Mouse (Mus musculus): ENCODE data around the gene Inka2. TPM values are rescaled to one million over a fixed set of nuclear protein-coding genes. Genes with fewer than 3 reads are reported as not detected.

Inka2 gene
- total and polyA plus RNA-seq, 3 experiments, result 0.39 to 0.61 TPM; not detected in 1

DNA sequence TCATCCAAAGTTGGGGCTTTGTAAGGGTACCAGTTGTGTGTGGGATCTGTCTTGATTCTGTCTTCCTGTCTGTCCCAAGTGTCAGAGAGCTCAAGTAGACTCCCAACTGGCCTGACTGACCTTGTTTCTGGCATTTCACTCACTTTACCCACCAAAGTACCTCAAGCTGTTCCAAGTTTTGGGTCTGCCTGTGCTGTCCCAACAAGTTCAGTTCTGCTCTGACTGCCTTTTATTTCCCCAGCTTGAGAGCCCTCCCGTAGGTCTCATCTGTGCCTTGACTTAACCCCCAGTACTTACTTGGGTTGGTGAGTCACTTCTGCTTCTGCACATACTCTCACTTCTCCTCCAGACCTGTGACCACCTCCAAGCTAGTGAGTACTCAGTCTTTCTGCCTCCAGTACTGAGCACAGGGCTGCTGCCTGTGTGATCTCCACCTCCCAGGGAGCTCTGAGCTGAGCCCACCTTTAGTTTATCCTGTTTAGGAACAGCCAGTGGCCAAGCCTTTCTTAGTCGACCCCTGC, 17.3 kb downstream of the Inka2 start:
- no peak overlapping the region for H3K4me3 ChIP-seq (ENCODE audit: control insufficient read depth in 1 of 2, insufficient read depth in 1 of 2, low read depth in 2 of 2, low read length in 2 of 2)
- no peak overlapping the region for H3K27ac ChIP-seq (ENCODE audit: control insufficient read depth, low read depth, low read length)
- H3K27me3 ChIP-seq (ENCODE audit: control insufficient read depth in 1 of 2, insufficient read depth in 2 of 2, low read length in 2 of 2), result no peaks in the 10 kb centered on the region
- no peaks in the 10 kb centered on the region for H3K4me1 ChIP-seq (ENCODE audit: control insufficient read depth in 1 of 2, insufficient read depth in 2 of 2, low read length in 2 of 2)
- no peak overlapping the region for H3K9ac ChIP-seq (ENCODE audit: control insufficient read depth, low read depth, low read length, poor library complexity, severe bottlenecking)
- H3K9me3 ChIP-seq (replicated peaks; ENCODE audit: insufficient read depth, low read length), result no peaks in the 10 kb centered on the region
- no peaks in the 10 kb centered on the region for H3K36me3 ChIP-seq (ENCODE audit: control insufficient read depth in 1 of 2, insufficient read depth in 2 of 2, low read length in 2 of 2)
- peak; percentile 42 for DNase-seq (ENCODE audit: low read depth, low spot score)
- no peak for TF ChIP-seq MAFK (IDR thresholded peaks at IDR 0.05; ENCODE audit: borderline replicate concordance, low read depth, low read length)
- TF ChIP-seq RAD21 (IDR thresholded peaks at IDR 0.05; ENCODE audit: low read depth, low read length), result no peak
- no peak for TF ChIP-seq TBP (IDR thresholded peaks at IDR 0.05; ENCODE audit: low read depth, low read length)
- no peak for TF ChIP-seq TCF12 (IDR thresholded peaks at IDR 0.05; ENCODE audit: low read depth, low read length)
- TF ChIP-seq POLR2AphosphoS2 (IDR thresholded peaks at IDR 0.05; ENCODE audit: low read length), result no peak
- TF ChIP-seq MAZ (IDR thresholded peaks at IDR 0.05; ENCODE audit: low read depth, low read length), result no peak
- TF ChIP-seq USF2 (IDR thresholded peaks at IDR 0.05; ENCODE audit: borderline replicate concordance in 1 of 2, insufficient read depth in 1 of 2, low read depth in 1 of 2, low read length in 2 of 2), result no peak
- TF ChIP-seq SIN3A (IDR thresholded peaks at IDR 0.05; ENCODE audit: low read length), result no peak
- no peak for TF ChIP-seq USF1 (IDR thresholded peaks at IDR 0.05; ENCODE audit: low read depth, low read length)
- TF ChIP-seq GABPA (IDR thresholded peaks at IDR 0.05; ENCODE audit: low read depth, low read length), result no peak
- TF ChIP-seq POLR2A (IDR thresholded peaks at IDR 0.05; ENCODE audit: control insufficient read depth in 1 of 2, insufficient read depth in 1 of 2, low read depth in 1 of 2, low read length in 2 of 2, poor library complexity in 1 of 2), result no peak
- TF ChIP-seq ZMIZ1 (IDR thresholded peaks at IDR 0.05; ENCODE audit: low read depth, low read length), result no peak
- no peak for TF ChIP-seq ETS1 (IDR thresholded peaks at IDR 0.05; ENCODE audit: low read depth, low read length)
- TF ChIP-seq MYB (IDR thresholded peaks at IDR 0.05; ENCODE audit: low read depth, low read length), result no peak
- no peak for TF ChIP-seq ELF1 (IDR thresholded peaks at IDR 0.05; ENCODE audit: low read depth, low read length)
- TF ChIP-seq ZNF384 (IDR thresholded peaks at IDR 0.05; ENCODE audit: low read depth, low read length), result no peak
- no peak for TF ChIP-seq MEF2A (IDR thresholded peaks at IDR 0.05; ENCODE audit: extremely low read depth, insufficient replicate concordance, low read depth, low read length, poor library complexity, severe bottlenecking)
- TF ChIP-seq BHLHE40 (IDR thresholded peaks at IDR 0.05; ENCODE audit: borderline replicate concordance, low read depth, low read length), result no peak
- H3K79me2 ChIP-seq (ENCODE audit: control insufficient read depth, insufficient read depth, low read length, poor library complexity), result no peaks in the 10 kb centered on the region

DNA sequence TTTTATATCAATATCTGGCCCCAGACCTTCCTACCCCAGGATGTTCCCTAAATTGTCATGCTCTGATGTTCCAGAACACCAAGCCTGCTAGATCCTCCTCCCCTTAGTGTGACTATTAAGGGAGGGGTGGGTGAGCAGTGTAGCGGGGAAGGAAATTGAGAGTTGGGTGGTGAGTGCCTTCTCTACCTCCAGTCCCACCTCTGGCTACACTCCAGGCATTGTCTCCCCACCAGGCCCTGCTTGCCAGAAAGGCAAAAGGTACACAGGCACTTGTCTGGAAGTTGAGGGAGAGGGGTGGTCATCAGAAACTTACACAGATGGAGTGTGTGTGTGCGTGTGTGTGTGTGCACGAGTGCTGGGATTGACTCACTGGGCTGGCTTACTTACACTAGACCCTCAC, 18.1 kb downstream of the Inka2 start:
- Histone ChIP-seq H3K9me3 (replicated peaks; ENCODE audit: insufficient read depth, low read length) (no peaks in the 10 kb centered on the region), H3K4me1 (ENCODE audit: control insufficient read depth in 1 of 2, insufficient read depth in 2 of 2, low read length in 2 of 2) (no peaks in the 10 kb centered on the region), H3K9ac (ENCODE audit: control insufficient read depth, low read depth, low read length, poor library complexity, severe bottlenecking) (no peak overlapping the region), H3K27me3 (ENCODE audit: control insufficient read depth in 1 of 2, insufficient read depth in 2 of 2, low read length in 2 of 2) (no peaks in the 10 kb centered on the region), H3K79me2 (ENCODE audit: control insufficient read depth, insufficient read depth, low read length, poor library complexity) (no peaks in the 10 kb centered on the region), H3K4me3 (ENCODE audit: control insufficient read depth in 1 of 2, insufficient read depth in 1 of 2, low read depth in 2 of 2, low read length in 2 of 2) (no peak overlapping the region), H3K27ac (ENCODE audit: control insufficient read depth, low read depth, low read length) (no peak overlapping the region), H3K36me3 (ENCODE audit: control insufficient read depth in 1 of 2, insufficient read depth in 2 of 2, low read length in 2 of 2) (no peaks in the 10 kb centered on the region)
- DNase-seq (ENCODE audit: low read depth, low spot score), result no peak
- TF ChIP-seq MYB (IDR thresholded peaks at IDR 0.05; ENCODE audit: low read depth, low read length), result no peak
- TF ChIP-seq MYC (IDR thresholded peaks at IDR 0.05; ENCODE audit: low read depth, low read length), result no peak
- no peak for TF ChIP-seq USF1 (IDR thresholded peaks at IDR 0.05; ENCODE audit: low read depth, low read length)
- TF ChIP-seq RAD21 (IDR thresholded peaks at IDR 0.05; ENCODE audit: low read depth, low read length), result no peak
- no peak for TF ChIP-seq RCOR1 (IDR thresholded peaks at IDR 0.05; ENCODE audit: low read depth, low read length)

Measured in MEL (cell line).